Mouse (Mus musculus) heart, embryonic 11.5 days (tissue): Measurements from ENCODE around the gene Chl1. TPM values are rescaled to one million over a fixed set of nuclear protein-coding genes. Genes with fewer than 3 reads are reported as not detected.

ENCODE experiments used
- ATAC-seq: fragments of 200-750 bp; cut with Nextera tagmentation; replicated peaks from 2 replicates; pipeline ENCODE4 v1.8.0; 2017; ENCODE audit warnings: moderate library complexity; ENCODE audit not compliant: insufficient number of reproducible peaks, low FRiP score, low TSS enrichment
- H3K27ac ChIP-seq: fragments of 300-500 bp; sonication (generic); 2 replicates; pipeline ENCODE4 v1.5.1; 2014; ENCODE audit warnings: mild to moderate bottlenecking, low read depth, low read length
- H3K27me3 ChIP-seq: fragments of 300-500 bp; sonication (generic); 2 replicates; pipeline ENCODE4 v1.6.1; 2014; ENCODE audit warnings: mild to moderate bottlenecking, low read length, mixed read lengths; ENCODE audit not compliant: control insufficient read depth, insufficient read depth
- H3K36me3 ChIP-seq: fragments of 300-500 bp; sonication (generic); 2 replicates; pipeline ENCODE4 v1.6.1; 2014; ENCODE audit warnings: mild to moderate bottlenecking, low read length, moderate library complexity, mixed read lengths; ENCODE audit not compliant: control insufficient read depth, insufficient read depth
- H3K4me1 ChIP-seq: fragments of 300-500 bp; sonication (generic); 2 replicates; pipeline ENCODE4 v1.6.1; 2014; ENCODE audit warnings: low read length; ENCODE audit not compliant: control insufficient read depth, insufficient read depth
- H3K4me2 ChIP-seq: fragments of 300-500 bp; sonication (generic); 2 replicates; pipeline ENCODE4 v1.6.1; 2014; ENCODE audit warnings: mild to moderate bottlenecking, moderate library complexity
- H3K4me3 ChIP-seq: fragments of 300-500 bp; sonication (generic); 2 replicates; pipeline ENCODE4 v1.5.1; 2014; ENCODE audit warnings: low read depth, low read length
- H3K9ac ChIP-seq: fragments of 300-500 bp; sonication (generic); 2 replicates; pipeline ENCODE4 v1.6.1; 2014; ENCODE audit warnings: mild to moderate bottlenecking, low read depth, low read length, moderate library complexity
- H3K9me3 ChIP-seq: fragments of 300-500 bp; sonication (generic); replicated peaks from 2 replicates; pipeline ENCODE4 v1.6.1; 2016; ENCODE audit warnings: low read length; ENCODE audit not compliant: control insufficient read depth
- WGBS: fragments of 180-500 bp; shearing (Covaris S2); extraction: QIAGEN DNeasy Blood & Tissue Kit; methylation state at CpG from one replicate; pipeline ENCODE4 v1.1.7; 2014; ENCODE audit not compliant: insufficient replicate concordance; 5-methylcytosine and 5-hydroxymethylcytosine counted together
- polyA plus RNA-seq: library from polyadenylated mRNA; unstranded; fragments of >200 nt; fragmentation: Nextera tagmentation; extraction: Ambion mirVana; gene quantifications from 2 replicates; pipeline ENCODE4 v1.2.1, GENCODE M21; 2014

Gene Chl1
- polyA plus RNA-seq, 1 experiment from 2014 or later, result 0.06 TPM

DNA sequence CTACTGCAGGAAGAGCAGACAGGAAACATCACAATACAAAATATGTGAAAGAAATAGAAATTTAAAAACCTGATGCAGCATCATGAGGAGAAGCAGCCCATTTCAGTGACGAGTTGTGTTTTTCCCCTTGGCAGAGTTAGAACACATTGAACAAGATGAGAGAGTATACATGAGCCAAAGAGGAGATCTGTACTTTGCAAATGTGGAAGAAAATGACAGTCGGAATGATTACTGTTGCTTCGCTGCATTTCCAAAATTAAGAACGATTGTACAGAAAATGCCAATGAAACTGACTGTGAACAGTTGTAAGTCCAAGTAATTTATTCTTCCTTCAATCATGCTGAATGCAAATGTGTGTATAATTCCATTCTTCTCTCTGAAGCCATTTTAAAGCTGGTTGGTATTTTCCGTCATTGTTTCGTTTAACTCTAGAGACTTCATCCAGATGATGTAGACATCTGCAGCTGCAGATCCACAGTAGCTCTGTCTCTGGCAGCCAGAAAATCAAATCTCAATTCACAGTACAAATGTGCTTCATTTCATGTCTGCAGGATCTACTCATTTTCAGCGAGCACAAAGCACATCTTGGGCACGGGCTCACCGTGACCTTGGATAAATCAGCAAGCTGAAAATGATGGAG lies 155.4 kb downstream of the Chl1 start:
- no peak overlapping the region for H3K9ac ChIP-seq
- H3K36me3 ChIP-seq, result no peaks in the 10 kb centered on the region
- 80% methylated on average over 9 of the region's 9 CpGs for WGBS
- no peaks in the 10 kb centered on the region for H3K9me3 ChIP-seq
- no peak overlapping the region for H3K4me3 ChIP-seq
- no peak overlapping the region for H3K4me2 ChIP-seq
- no peaks in the 10 kb centered on the region for H3K27me3 ChIP-seq
- H3K4me1 ChIP-seq, result no peaks in the 10 kb centered on the region
- ATAC-seq, result no peak
- H3K27ac ChIP-seq, result no peak overlapping the region

DNA sequence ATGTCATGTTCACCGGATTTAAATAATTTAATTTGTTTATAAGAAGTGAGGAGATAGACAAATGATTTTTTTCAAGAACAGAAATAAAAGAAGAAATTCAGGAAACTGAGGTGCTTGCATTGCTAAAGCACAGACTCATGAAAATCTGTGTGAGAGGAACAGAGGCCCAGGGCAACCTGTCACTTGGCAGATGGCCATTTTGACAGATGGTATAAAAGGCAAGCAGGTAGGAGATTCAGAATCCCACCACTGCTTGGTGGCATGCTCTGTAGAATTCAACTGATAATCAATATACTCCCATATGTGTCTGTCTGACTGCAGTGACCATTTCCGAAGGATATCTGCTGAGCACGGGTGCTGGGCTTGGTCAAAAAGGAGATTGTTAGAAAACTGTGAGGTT lies 162.7 kb downstream of the Chl1 start:
- 81% methylated on average over 3 of the region's 3 CpGs for WGBS
- Histone ChIP-seq H3K4me2 (no peak overlapping the region), H3K9me3 (no peaks in the 10 kb centered on the region), H3K9ac (no peak overlapping the region), H3K27ac (no peak overlapping the region), H3K4me3 (no peak overlapping the region), H3K27me3 (no peaks in the 10 kb centered on the region), H3K36me3 (no peaks in the 10 kb centered on the region), H3K4me1 (no peaks in the 10 kb centered on the region)
- ATAC-seq, result no peak

DNA sequence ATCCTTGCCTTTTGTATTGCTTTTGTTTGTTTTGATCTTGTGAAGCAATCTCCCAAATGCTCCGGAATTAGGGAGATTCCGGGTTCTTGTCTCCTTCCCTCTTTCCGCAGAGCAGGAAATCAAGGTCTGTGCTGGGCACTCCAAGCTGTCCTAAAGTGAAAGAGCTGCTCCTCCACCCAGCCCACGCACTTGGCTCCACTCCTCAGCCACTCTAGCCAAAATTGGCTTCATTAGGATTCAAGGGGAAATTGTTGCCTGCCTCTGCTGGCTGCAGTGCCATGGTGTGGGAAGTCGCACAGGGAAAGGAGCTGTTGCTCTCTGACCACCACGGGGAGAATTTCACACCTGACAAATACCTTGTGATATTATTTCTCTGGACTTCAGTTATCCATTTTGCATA lies 163.9 kb downstream of the Chl1 start:
- Histone ChIP-seq H3K9me3 (no peaks in the 10 kb centered on the region), H3K27me3 (no peaks in the 10 kb centered on the region), H3K4me3 (no peak overlapping the region), H3K27ac (no peak overlapping the region), H3K4me1 (no peaks in the 10 kb centered on the region), H3K4me2 (no peak overlapping the region), H3K36me3 (no peaks in the 10 kb centered on the region), H3K9ac (no peak overlapping the region)
- 64% methylated on average over 6 of the region's 6 CpGs for WGBS
- no peak for ATAC-seq

DNA sequence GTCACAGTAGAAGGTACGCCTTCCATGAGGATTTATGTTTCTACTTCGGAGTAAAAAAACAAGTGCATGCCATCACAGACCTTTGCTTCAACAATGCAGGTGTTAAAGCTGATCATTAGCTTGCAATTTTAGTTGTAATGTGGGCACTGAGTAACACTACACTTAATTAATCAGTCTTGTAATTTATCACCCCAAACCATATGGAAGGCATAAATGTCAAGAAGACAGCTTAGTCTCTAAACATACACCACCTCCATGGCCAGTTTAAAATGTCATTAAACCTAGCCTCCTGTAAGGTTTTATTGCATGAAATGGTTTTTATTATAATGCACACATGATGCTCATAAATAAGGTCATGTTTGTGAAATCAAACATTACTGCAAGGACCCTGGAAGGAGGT lies 164.8 kb downstream of the Chl1 start:
- WGBS, result 78% methylated on average over 2 of the region's 2 CpGs
- Histone ChIP-seq H3K9ac (no peak overlapping the region), H3K9me3 (no peaks in the 10 kb centered on the region), H3K36me3 (no peaks in the 10 kb centered on the region), H3K4me3 (no peak overlapping the region), H3K4me1 (no peaks in the 10 kb centered on the region), H3K4me2 (no peak overlapping the region), H3K27me3 (no peaks in the 10 kb centered on the region), H3K27ac (no peak overlapping the region)
- ATAC-seq, result no peak

DNA sequence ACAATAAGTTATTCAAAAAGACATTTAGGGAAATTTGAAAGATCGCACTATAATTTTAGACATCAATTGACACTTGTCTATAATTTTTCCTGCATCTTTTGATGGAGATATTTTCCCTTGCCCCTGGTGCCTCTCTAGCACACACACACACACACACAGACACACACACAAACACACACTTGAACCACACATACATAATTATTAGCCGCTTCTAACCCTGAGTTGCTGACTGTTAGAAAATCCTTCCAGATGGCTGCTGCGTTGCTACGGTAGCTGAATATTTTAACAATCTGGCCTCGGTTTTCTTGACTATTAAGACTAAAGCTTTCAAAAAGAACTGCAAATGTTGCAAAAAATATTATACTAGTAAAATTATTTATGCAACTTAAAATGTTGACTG lies 166.3 kb downstream of the Chl1 start:
- Histone ChIP-seq H3K9ac (no peak overlapping the region), H3K9me3 (no peaks in the 10 kb centered on the region), H3K27ac (no peak overlapping the region), H3K4me1 (no peaks in the 10 kb centered on the region), H3K36me3 (no peaks in the 10 kb centered on the region), H3K4me3 (no peak overlapping the region), H3K4me2 (no peak overlapping the region), H3K27me3 (no peaks in the 10 kb centered on the region)
- 86% methylated on average over 5 of the region's 5 CpGs for WGBS
- no peak for ATAC-seq

DNA sequence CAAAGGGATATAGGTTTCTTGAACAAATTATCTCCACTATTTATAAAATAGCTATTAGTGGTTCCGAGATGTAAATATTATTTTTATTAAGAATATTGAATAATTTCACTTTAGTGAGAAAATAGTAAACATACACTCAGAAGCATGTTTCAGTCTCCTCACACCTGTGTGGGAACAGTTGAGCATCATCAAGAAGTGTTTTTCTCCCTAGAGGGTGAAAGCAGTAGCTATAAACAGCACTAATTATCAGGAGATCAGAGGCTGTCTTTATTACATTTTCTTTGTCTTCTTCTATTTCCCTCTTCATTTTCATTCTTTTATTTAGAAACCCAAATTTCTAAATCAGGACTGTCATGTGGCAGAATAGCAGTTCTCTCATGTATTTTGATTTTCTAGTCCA lies 166.7 kb downstream of the Chl1 start:
- WGBS, result 90% methylated on average over 1 of the region's 1 CpGs
- no peak for ATAC-seq

DNA sequence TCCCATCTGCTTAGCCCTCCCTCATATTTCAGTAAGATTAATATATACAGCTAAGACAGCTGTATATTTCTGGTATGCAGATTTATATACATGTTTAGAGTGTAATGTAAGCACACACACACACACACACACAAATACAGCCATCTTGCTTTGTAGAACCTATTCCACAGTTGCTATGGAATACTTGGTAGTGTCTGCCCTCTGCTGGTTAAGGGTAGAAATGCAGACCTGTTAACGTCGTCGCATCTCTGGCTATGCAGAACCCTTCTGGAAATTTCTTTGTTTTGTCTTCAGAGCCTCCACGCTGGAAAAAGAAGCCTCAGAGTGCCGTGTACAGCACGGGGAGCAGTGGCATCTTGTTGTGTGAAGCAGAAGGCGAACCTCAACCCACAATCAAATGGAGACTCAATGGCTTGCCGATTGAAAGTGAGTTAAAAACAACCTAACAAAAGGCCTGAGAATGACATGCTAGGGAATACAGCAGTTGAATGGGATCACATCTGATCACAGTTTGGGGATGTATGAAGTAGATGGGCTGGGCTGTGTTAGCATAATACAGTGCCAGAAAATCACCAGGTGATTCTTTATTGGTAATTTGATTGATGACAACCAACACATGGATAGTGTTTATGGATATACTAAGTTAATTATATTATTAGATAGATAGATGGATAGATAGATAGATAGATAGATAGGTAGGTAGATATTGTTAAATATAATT lies 172.6 kb downstream of the Chl1 start:
- Histone ChIP-seq H3K4me1 (no peaks in the 10 kb centered on the region), H3K27me3 (no peaks in the 10 kb centered on the region), H3K36me3 (no peaks in the 10 kb centered on the region), H3K4me2 (no peak overlapping the region), H3K4me3 (no peak overlapping the region), H3K9ac (no peak overlapping the region), H3K27ac (no peak overlapping the region), H3K9me3 (no peaks in the 10 kb centered on the region)
- 13% methylated on average over 8 of the region's 8 CpGs for WGBS
- no peak for ATAC-seq

More for the DNA sequence above, 166.7 kb downstream of the Chl1 start:
- Histone ChIP-seq H3K4me2 (no peak overlapping the region), H3K4me1 (no peaks in the 10 kb centered on the region), H3K27me3 (no peaks in the 10 kb centered on the region), H3K4me3 (no peak overlapping the region), H3K9ac (no peak overlapping the region), H3K36me3 (no peaks in the 10 kb centered on the region), H3K27ac (no peak overlapping the region), H3K9me3 (no peaks in the 10 kb centered on the region)

DNA sequence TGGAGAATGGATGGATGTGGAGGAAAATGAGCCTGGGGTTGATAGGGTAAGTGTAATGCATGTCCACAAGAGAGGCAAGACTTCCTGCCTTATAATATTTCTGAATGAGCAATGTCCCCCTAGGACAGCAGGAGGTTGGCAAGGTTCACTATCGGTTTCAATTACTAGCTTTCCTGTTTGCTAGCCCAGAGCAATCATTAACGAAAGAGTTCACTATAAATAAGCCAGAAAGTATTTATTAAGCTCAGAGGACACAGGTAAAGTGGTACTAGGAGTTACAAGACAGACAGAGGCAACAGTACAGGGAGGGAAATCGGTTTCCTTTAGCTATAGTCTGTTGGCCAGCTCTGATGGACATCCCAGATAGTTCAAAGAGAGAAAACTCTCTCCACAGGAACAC lies 182.1 kb downstream of the Chl1 start:
- Histone ChIP-seq H3K4me3 (no peak overlapping the region), H3K36me3 (no peaks in the 10 kb centered on the region), H3K9ac (no peak overlapping the region), H3K4me1 (no peaks in the 10 kb centered on the region), H3K27me3 (no peaks in the 10 kb centered on the region), H3K27ac (no peak overlapping the region), H3K9me3 (no peaks in the 10 kb centered on the region), H3K4me2 (no peak overlapping the region)
- WGBS, result 76% methylated on average over 3 of the region's 3 CpGs
- no peak for ATAC-seq
